Mouse (Mus musculus) spleen, adult 2 months (tissue): ENCODE results near the gene Prex1. TPM values are rescaled to one million over a fixed set of nuclear protein-coding genes. Genes with fewer than 3 reads are reported as not detected.
A peak's percentile ranks its signal among the peaks of the same experiment; 100 is the strongest.

Experiments used
- DNase-seq, 2 experiments: peaks; one replicate each; pipeline versions ENCODE4 v3.0.0 to v3.0.0-alpha.2; 2012 to 2021; ENCODE audit warnings: low spot score in 2 of 2, low read depth in 1 of 2
- H3K27ac ChIP-seq: fragments of 200-500 bp; 2 replicates; pipeline ENCODE4 v1.5.1; 2012; ENCODE audit warnings: low read length, inconsistent platforms; ENCODE audit not compliant: insufficient read depth
- H3K27me3 ChIP-seq: fragments of 200-500 bp; 2 replicates; pipeline ENCODE4 v1.6.1; 2012; ENCODE audit warnings: mild to moderate bottlenecking, moderate library complexity, low read length, inconsistent platforms; ENCODE audit not compliant: control insufficient read depth, insufficient read depth
- H3K36me3 ChIP-seq: fragments of 200-500 bp; 2 replicates; pipeline ENCODE4 v1.6.1; 2012; ENCODE audit warnings: mild to moderate bottlenecking, low read length, inconsistent platforms; ENCODE audit not compliant: control insufficient read depth, insufficient read depth
- H3K4me1 ChIP-seq: fragments of 200-500 bp; 2 replicates; pipeline ENCODE4 v1.6.1; 2011; ENCODE audit warnings: inconsistent platforms; ENCODE audit not compliant: control insufficient read depth, insufficient read depth, insufficient read length
- H3K4me3 ChIP-seq: fragments of 200-500 bp; 2 replicates; pipeline ENCODE4 v1.5.1; 2011; ENCODE audit warnings: mild to moderate bottlenecking, inconsistent platforms; ENCODE audit not compliant: insufficient read depth, insufficient read length; ENCODE audit errors: extremely low read depth
- CTCF ChIP-seq: fragments of 200-500 bp; IDR thresholded peaks from 2 replicates; pipeline ENCODE4 v1.5.1; 2011; ENCODE audit warnings: mild to moderate bottlenecking, inconsistent platforms; ENCODE audit not compliant: insufficient read depth, insufficient read length, insufficient replicate concordance; ENCODE audit errors: extremely low read depth
- POLR2A ChIP-seq: fragments of 200-500 bp; IDR thresholded peaks from 2 replicates; pipeline ENCODE4 v1.6.1; 2011; ENCODE audit warnings: low read depth, low read length, inconsistent platforms
- whole genome bisulfite sequencing: fragments of 180-500 bp; shearing (Covaris S2); methylation state at CpG from one replicate; pipeline ENCODE4 v1.1.7; 2018; 5-methylcytosine and 5-hydroxymethylcytosine counted together
- polyA plus RNA-seq: library from polyadenylated mRNA; depleted of rRNA; stranded (reverse); fragments of >200 nt; gene quantifications from 2 replicates; pipeline ENCODE4 v1.2.3, GENCODE M21; 2012

The Prex1 gene
- polyA plus RNA-seq, 1 experiment: 123 TPM

DNA sequence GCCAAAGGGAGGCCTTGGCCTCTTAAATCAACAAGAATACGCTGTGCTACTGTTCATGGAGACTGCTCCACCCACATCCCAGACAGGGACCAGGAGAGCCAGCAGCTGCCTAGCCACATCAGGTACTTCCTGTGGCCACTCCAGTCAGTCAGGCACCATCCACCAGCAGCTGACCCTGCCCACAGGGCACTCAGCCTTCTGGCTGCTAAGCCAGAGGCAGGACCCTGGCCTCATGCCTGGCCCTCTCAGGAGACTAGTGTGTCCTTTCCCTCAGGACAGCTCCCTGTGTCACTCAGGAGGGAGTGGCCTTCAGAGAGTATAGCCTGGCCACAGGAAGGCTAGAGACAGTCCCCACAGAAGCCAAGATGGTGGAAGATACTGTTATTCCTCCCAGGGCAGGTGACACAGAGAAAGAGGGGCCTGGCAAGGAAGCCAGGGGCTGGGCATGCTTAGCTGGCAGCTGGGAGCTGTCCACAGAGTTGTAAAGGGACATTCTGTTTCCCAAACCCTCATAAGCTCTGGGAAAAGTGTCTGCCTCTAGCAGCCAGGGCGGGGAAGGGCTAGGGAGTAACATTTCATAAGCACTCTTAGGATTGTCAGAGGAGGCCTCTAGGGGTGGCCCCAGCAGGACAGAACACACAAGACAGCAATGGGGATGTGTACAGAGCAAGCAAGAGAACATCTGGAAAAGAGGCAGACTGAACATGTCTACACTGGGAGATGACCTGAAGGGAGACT lies 98.1 kb downstream of the Prex1 start:
- Histone ChIP-seq H3K4me3 (no peak overlapping the region), H3K4me1 (peaks cover 29% of the 10 kb centered on the region), H3K27ac (no peak overlapping the region), H3K36me3 (peaks cover 23% of the 10 kb centered on the region), H3K27me3 (no peaks in the 10 kb centered on the region)
- no peak for TF ChIP-seq POLR2A
- TF ChIP-seq CTCF: no peak
- WGBS: 87% methylated on average over 2 of the region's 2 CpGs
- DNase-seq: no peak

DNA sequence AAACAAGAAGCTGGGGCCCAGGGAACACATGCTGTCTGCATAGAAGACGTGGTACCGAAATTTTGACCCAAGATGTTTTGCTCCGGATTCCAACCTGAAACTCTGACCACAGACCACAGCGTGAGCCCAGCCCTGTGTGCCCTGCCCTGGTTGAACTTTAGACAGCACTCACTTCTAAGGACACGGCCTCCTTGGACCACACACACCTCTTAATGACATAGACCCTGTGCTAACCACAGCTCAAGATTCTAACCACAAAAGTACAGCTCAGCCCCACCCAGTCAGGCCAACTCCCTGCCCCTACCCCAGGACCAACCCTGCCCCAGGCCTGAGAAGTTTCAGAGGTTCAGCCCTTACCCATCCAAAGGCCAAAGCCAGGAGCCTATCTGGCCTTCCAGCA lies 103.4 kb downstream of the Prex1 start:
- no peak overlapping the region for H3K4me3 ChIP-seq
- TF ChIP-seq CTCF: no peak
- no peak for TF ChIP-seq POLR2A
- H3K27me3 ChIP-seq: no peaks in the 10 kb centered on the region
- DNase-seq: no peak
- 36% methylated on average over 5 of the region's 5 CpGs for WGBS
- H3K36me3 ChIP-seq: peaks cover 29% of the 10 kb centered on the region
- H3K4me1 ChIP-seq: peaks cover 4% of the 10 kb centered on the region; the same call in 1 of the 2 replicates
- H3K27ac ChIP-seq: no peak overlapping the region

DNA sequence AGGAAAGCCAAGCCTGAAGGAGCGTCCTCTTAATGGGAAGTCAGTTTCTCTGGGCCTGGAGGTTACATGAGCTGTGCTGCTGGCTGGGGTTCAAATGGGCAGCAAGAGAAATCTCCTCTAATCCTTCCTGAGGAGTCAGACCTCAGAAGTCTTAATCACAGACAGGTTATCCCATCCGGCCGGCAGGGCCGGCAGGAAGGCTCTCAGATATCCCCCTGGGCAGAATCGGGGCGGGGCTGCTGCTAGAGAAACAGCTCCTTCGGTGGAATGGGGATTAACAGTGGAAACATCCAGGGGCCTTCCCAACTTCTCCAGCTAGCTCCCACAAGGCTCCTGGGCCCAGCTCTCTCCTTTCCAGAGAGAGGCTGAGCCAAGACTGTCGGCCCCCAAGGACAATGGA lies 105.1 kb downstream of the Prex1 start:
- no peaks in the 10 kb centered on the region for H3K27me3 ChIP-seq
- H3K4me1 ChIP-seq: peaks cover 4% of the 10 kb centered on the region; the same call in 1 of the 2 replicates
- no peak overlapping the region for H3K27ac ChIP-seq
- 89% methylated on average over 8 of the region's 8 CpGs for WGBS
- H3K36me3 ChIP-seq: peaks cover 26% of the 10 kb centered on the region
- no peak overlapping the region for H3K4me3 ChIP-seq
- TF ChIP-seq POLR2A (no peak), CTCF (no peak)
- DNase-seq: no peak

- 80% methylated on average over 17 of the region's 17 CpGs for WGBS
These were observed 107.0 kb downstream of the Prex1 start for GRCm38 (mm10) chr2:166606481-166607245.

GRCm38 (mm10) chr2:166606053-166606452 lies 107.6 kb downstream of the Prex1 start:
- H3K27me3 ChIP-seq: no peaks in the 10 kb centered on the region
- no peak overlapping the region for H3K27ac ChIP-seq
- TF ChIP-seq POLR2A: no peak
- TF ChIP-seq CTCF: peak; percentile 36; the same call in 1 of the 2 replicates
- WGBS: 72% methylated on average over 6 of the region's 6 CpGs
- H3K4me3 ChIP-seq: no peak overlapping the region
- peaks cover 4% of the 10 kb centered on the region; the same call in 1 of the 2 replicates for H3K4me1 ChIP-seq
- peaks cover 27% of the 10 kb centered on the region for H3K36me3 ChIP-seq
- no peak for DNase-seq

More at GRCm38 (mm10) chr2:166606481-166607245, 107.0 kb downstream of the Prex1 start:
- no peaks in the 10 kb centered on the region for H3K27me3 ChIP-seq
- H3K27ac ChIP-seq: no peak overlapping the region
- no peak for DNase-seq
- TF ChIP-seq POLR2A: no peak
- peaks cover 24% of the 10 kb centered on the region for H3K36me3 ChIP-seq
- H3K4me3 ChIP-seq: no peak overlapping the region
- peaks cover 4% of the 10 kb centered on the region; the same call in 1 of the 2 replicates for H3K4me1 ChIP-seq

- Histone ChIP-seq H3K27ac (no peak overlapping the region), H3K36me3 (peaks cover 25% of the 10 kb centered on the region), H3K27me3 (no peaks in the 10 kb centered on the region), H3K4me3 (no peak overlapping the region), H3K4me1 (peaks cover 4% of the 10 kb centered on the region; the same call in 1 of the 2 replicates)
- WGBS: 76% methylated on average over 12 of the region's 12 CpGs
- DNase-seq: no peak
- TF ChIP-seq CTCF (0 out of 2 replicates have a peak, but pooled peaks have one; percentile 4), POLR2A (no peak)
These were observed 108.3 kb downstream of the Prex1 start for GRCm38 (mm10) chr2:166605164-166605831.

DNA sequence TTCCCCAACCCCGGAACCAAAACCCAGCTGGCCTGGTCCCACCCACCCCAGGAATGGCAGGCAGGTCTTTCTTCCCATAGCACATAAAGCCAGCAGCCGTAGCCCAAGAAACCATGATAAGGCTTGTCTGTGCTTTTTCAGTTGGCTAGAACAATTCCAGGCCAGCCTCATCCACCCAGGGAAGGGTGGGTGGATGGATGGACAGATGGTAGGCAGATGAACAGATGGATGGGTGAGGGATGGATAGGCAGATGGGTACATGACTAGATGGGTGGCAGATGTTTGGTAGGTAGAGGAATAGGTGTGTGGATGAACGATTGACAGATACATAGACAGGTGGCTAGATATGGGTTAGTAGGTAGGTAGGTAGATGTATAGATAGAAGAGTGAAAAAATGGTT lies 110.7 kb downstream of the Prex1 start:
- Histone ChIP-seq H3K4me1 (peaks cover 4% of the 10 kb centered on the region; the same call in 1 of the 2 replicates), H3K4me3 (no peak overlapping the region), H3K27me3 (no peaks in the 10 kb centered on the region), H3K36me3 (peaks cover 22% of the 10 kb centered on the region), H3K27ac (no peak overlapping the region)
- TF ChIP-seq CTCF (no peak), POLR2A (no peak)
- no peak for DNase-seq
- WGBS: 91% methylated on average over 3 of the region's 3 CpGs
